Mouse (Mus musculus) hindbrain, embryonic 12.5 days (tissue): Measurements from ENCODE around the gene Dupd1. TPM values are rescaled to one million over a fixed set of nuclear protein-coding genes. Genes with fewer than 3 reads are reported as not detected.

ENCODE experiments used
- ATAC-seq: fragments of 200-750 bp; cut with Nextera tagmentation; 2 replicates; pipeline ENCODE4 v1.8.0; 2017; ENCODE audit warnings: moderate TSS enrichment; ENCODE audit not compliant: low FRiP score
- H3K27ac ChIP-seq: fragments of 300-500 bp; sonication (generic); 2 replicates; pipeline ENCODE4 v1.5.1; 2016; ENCODE audit warnings: mild to moderate bottlenecking
- H3K27me3 ChIP-seq: fragments of 300-500 bp; sonication (generic); 2 replicates; pipeline ENCODE4 v1.6.1; 2016; ENCODE audit warnings: mild to moderate bottlenecking
- H3K36me3 ChIP-seq: fragments of 300-500 bp; sonication (generic); 2 replicates; pipeline ENCODE4 v1.6.1; 2016; ENCODE audit warnings: mild to moderate bottlenecking
- H3K4me1 ChIP-seq: fragments of 300-500 bp; sonication (generic); 2 replicates; pipeline ENCODE4 v1.6.1; 2016
- H3K4me2 ChIP-seq: fragments of 300-500 bp; sonication (generic); replicated peaks from 2 replicates; pipeline ENCODE4 v1.6.1; 2016; ENCODE audit warnings: mild to moderate bottlenecking
- H3K4me3 ChIP-seq: fragments of 300-500 bp; sonication (generic); 2 replicates; pipeline ENCODE4 v1.5.1; 2016; ENCODE audit warnings: mild to moderate bottlenecking
- H3K9ac ChIP-seq: fragments of 300-500 bp; sonication (generic); 2 replicates; pipeline ENCODE4 v1.6.1; 2016; ENCODE audit warnings: mild to moderate bottlenecking, moderate library complexity
- H3K9me3 ChIP-seq: fragments of 300-500 bp; sonication (generic); replicated peaks from 2 replicates; pipeline ENCODE4 v1.6.1; 2016; ENCODE audit warnings: mild to moderate bottlenecking
- WGBS: fragments of 180-500 bp; shearing (Covaris S2); methylation state at CpG from one replicate; pipeline ENCODE4 v1.1.7; 2016; 5-methylcytosine and 5-hydroxymethylcytosine counted together
- polyA plus RNA-seq: library from polyadenylated mRNA; unstranded; fragments of >200 nt; fragmentation: Nextera tagmentation; extraction: Ambion mirVana; gene quantifications from 2 replicates; pipeline ENCODE4 v1.2.1, GENCODE M21; 2016

The Dupd1 gene
- polyA plus RNA-seq, 1 experiment from 2014 or later, result 0.25 TPM

DNA sequence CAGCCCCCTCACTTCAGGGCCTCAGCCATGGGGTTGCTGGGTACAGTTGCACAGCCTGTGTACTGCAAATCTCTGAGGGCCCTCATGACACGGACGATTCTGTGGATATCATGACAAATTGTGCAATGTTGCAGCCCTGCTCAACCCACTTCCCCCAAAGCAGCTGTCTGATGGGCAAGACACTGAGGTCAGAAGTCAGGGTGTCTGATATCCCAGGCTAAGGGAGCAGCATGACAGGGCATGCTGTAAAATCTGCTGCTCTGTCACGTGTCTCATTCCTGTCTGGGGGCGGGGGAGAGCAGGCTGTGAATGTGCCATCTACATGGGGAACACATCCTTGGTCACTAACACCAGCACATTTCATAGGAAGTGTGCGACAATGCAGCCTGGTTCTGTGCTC is 30.8 kb upstream of the Dupd1 start:
- Histone ChIP-seq H3K9ac (no peak overlapping the region), H3K4me3 (no peak overlapping the region), H3K27me3 (peaks cover 7% of the 10 kb centered on the region; the same call in 1 of the 2 replicates), H3K27ac (no peak overlapping the region), H3K4me2 (no peak overlapping the region), H3K36me3 (no peaks in the 10 kb centered on the region), H3K4me1 (no peaks in the 10 kb centered on the region), H3K9me3 (no peaks in the 10 kb centered on the region)
- no peak for ATAC-seq
- 72% methylated on average over 5 of the region's 5 CpGs for WGBS

DNA sequence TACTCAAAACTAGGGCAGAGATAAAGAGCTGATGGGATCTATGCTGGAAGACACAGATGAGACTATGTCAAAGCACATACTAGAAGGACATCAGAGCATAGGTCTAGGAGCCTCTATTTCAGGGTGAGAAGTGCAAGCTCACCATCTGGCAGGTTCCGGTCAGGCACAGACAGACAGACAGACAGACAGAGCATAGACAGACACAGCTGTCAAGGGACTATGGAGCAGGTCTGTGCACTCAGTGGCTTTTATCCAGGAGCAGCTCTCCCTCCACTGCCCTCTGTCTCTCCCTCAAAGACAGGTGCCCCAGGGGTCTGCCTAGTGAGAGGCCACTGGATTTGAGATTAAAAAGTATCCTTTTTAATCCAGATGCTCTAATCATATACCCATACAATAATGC is 29.8 kb upstream of the Dupd1 start:
- Histone ChIP-seq H3K4me1 (no peaks in the 10 kb centered on the region), H3K27ac (no peak overlapping the region), H3K4me3 (no peak overlapping the region), H3K36me3 (no peaks in the 10 kb centered on the region), H3K9ac (no peak overlapping the region), H3K4me2 (no peak overlapping the region), H3K9me3 (no peaks in the 10 kb centered on the region), H3K27me3 (peaks cover 7% of the 10 kb centered on the region; the same call in 1 of the 2 replicates)
- 86% methylated on average over 1 of the region's 1 CpGs for WGBS
- ATAC-seq, result no peak

DNA sequence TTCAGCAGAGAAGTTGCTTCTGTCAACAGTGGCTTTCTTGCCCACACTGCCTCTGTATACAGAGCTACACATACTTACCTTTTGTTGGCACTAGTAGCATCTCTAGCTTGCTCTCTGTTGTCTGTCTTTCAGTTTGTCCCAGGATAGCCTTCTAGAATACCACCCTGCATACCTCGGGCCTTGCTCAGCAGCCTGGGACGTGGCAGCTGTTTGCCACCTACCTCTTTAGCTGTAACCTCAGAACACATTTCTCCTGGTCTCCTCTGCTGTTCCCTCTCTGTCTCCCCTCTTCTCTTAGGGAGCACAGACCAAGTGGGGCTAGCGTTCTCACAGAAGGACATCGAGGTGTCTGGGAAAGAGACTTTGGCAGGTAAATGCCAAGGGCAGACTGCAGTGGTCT is 28.1 kb upstream of the Dupd1 start:
- Histone ChIP-seq H3K4me1 (no peaks in the 10 kb centered on the region), H3K27ac (no peak overlapping the region), H3K36me3 (no peaks in the 10 kb centered on the region), H3K27me3 (peaks cover 7% of the 10 kb centered on the region; the same call in 1 of the 2 replicates), H3K4me3 (no peak overlapping the region), H3K9me3 (no peaks in the 10 kb centered on the region), H3K4me2 (no peak overlapping the region), H3K9ac (no peak overlapping the region)
- 94% methylated on average over 4 of the region's 4 CpGs for WGBS
- ATAC-seq, result no peak

DNA sequence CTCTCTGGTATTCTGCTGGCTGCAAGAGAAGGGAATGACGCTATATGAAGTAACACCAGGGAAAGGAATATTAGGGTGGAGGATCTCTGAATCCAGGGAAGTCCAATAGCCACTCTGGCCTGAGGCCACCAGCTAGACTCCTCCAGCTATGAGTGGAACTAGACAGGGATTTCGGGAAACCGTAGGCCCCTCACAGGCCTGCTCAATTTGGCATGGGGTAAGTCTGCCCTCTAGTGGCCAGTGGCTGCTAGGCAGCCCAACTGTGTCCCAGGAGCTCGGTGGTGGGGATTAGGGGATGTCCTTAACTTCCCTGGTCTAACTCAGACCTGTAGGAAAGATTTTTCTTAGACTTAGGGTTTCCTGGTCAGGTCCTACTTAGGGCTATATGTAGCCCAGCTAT is 27.4 kb upstream of the Dupd1 start:
- Histone ChIP-seq H3K27me3 (peaks cover 7% of the 10 kb centered on the region; the same call in 1 of the 2 replicates), H3K4me1 (no peaks in the 10 kb centered on the region), H3K36me3 (no peaks in the 10 kb centered on the region), H3K9ac (no peak overlapping the region), H3K4me3 (no peak overlapping the region), H3K27ac (no peak overlapping the region), H3K9me3 (no peaks in the 10 kb centered on the region), H3K4me2 (no peak overlapping the region)
- WGBS, result 15% methylated on average over 4 of the region's 4 CpGs
- ATAC-seq, result peak; percentile 78

DNA sequence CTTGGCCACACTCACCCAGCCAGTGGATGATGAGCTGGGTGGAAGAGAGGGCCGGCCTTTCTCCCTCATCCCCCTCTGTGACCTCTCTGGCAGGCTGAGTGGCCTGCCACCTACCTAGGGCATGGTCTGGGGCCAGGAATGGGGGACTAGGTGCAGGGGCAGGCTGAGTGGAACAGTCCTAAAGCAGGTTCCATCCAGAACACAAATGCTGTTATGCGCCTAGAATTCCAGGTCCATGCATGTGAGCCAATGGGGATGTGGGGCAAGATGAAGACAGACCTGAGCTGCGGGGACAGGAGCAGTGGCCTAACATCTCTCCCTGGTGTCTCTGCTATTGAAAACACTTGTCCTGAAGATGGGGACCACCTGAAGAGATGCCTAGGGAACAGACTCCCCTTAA is 26.9 kb upstream of the Dupd1 start:
- H3K9me3 ChIP-seq, result no peaks in the 10 kb centered on the region
- H3K9ac ChIP-seq, result no peak overlapping the region
- H3K27ac ChIP-seq, result no peak overlapping the region
- H3K36me3 ChIP-seq, result no peaks in the 10 kb centered on the region
- 90% methylated on average over 3 of the region's 3 CpGs for WGBS
- H3K4me1 ChIP-seq, result no peaks in the 10 kb centered on the region
- H3K4me3 ChIP-seq, result no peak overlapping the region
- peak; percentile 35 for ATAC-seq
- H3K4me2 ChIP-seq, result no peak overlapping the region
- H3K27me3 ChIP-seq, result peaks cover 7% of the 10 kb centered on the region; the same call in 1 of the 2 replicates

DNA sequence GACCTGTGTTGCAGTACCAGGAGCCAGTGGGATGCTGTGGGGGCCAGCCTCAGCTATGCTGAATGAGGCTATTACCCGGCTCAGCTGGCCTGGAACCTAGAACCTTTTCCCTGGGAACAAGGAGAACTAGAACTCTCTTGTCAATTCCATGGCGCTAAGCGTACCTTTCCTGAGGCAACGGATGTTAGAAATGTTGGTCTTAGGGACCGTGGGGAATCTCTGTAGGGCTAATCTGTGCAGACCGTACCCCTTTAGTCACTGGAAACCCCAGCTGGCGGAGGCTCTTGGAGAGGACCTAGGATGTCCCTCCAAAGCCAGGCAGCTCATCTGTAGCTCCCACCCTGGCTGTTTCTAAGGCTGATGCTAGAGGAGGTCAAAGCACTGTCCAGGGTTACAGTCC is 26.0 kb upstream of the Dupd1 start:
- peaks cover 7% of the 10 kb centered on the region; the same call in 1 of the 2 replicates for H3K27me3 ChIP-seq
- H3K4me2 ChIP-seq, result no peak overlapping the region
- WGBS, result 94% methylated on average over 7 of the region's 7 CpGs
- H3K27ac ChIP-seq, result no peak overlapping the region
- H3K4me3 ChIP-seq, result no peak overlapping the region
- no peaks in the 10 kb centered on the region for H3K9me3 ChIP-seq
- H3K36me3 ChIP-seq, result no peaks in the 10 kb centered on the region
- H3K9ac ChIP-seq, result no peak overlapping the region
- ATAC-seq, result no peak
- no peaks in the 10 kb centered on the region for H3K4me1 ChIP-seq

DNA sequence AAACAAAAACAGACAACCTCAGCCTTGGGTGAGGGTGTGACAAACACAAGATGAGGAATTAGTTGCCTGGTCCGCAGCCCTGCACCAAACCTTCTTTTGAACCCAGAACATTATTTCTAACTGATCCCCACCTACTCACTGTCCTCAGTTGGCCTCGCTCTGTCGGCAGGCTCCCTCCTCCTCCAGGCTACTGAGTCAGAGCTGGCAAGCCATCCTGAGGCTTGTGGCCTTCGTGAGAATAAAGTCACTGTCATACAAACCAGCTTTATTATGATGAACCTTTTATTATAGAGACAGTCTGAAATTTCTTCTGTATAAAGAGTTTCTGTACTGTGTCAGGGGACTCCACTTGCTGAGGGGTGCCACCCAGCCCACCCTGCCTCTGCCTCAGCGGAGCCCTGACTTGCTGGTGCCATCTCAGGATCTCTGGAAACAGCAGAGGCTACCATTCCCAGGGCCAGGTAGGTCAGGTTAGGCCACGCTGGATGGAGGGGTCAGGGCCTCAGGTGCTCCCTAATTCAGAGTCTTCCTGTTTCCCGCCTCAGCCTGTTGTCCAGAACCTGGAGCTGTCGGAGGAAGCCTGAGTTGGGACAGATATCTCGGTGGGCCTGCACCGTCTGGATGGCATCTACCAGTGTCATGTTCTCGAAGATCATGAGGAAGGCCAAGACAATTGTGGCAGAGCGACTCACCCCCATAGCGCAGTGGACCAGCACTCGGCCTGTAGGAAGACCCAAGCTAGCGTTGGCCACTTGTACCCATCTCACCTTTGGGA is 18.9 kb upstream of the Dupd1 start:
- Histone ChIP-seq H3K27ac (no peak overlapping the region), H3K4me1 (no peaks in the 10 kb centered on the region)

DNA sequence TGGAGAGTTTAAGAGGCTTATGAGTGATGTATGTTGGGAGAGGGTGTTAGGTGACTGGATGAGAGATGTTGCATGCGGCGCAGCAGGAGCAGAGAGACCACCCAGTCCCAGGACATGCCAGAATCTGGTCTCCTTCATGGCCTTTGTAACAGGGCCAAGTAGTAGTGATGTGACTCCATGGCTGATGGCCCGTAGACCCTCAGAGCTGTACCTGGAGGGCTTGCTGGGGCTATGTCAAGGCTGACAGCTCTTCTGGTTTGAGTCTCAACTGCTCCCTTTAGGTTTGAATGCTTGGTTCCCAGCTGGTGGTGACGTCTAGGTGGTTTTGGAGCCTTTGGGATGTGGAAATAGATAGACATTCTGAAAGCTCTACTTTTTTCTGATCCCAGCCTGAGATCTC is 15.6 kb upstream of the Dupd1 start:
- no peak overlapping the region for H3K9ac ChIP-seq
- ATAC-seq, result no peak
- H3K4me1 ChIP-seq, result no peaks in the 10 kb centered on the region
- no peak overlapping the region for H3K27ac ChIP-seq
- 87% methylated on average over 4 of the region's 4 CpGs for WGBS
- no peaks in the 10 kb centered on the region for H3K27me3 ChIP-seq
- no peak overlapping the region for H3K4me3 ChIP-seq
- H3K4me2 ChIP-seq, result no peak overlapping the region
- no peaks in the 10 kb centered on the region for H3K36me3 ChIP-seq
- no peaks in the 10 kb centered on the region for H3K9me3 ChIP-seq

More for the DNA sequence above, 18.9 kb upstream of the Dupd1 start:
- H3K9ac ChIP-seq, result no peak overlapping the region
- H3K4me2 ChIP-seq, result no peak overlapping the region
- H3K36me3 ChIP-seq, result no peaks in the 10 kb centered on the region
- ATAC-seq, result no peak
- no peaks in the 10 kb centered on the region for H3K9me3 ChIP-seq
- no peak overlapping the region for H3K4me3 ChIP-seq
- H3K27me3 ChIP-seq, result no peaks in the 10 kb centered on the region
- WGBS, result 93% methylated on average over 15 of the region's 15 CpGs

DNA sequence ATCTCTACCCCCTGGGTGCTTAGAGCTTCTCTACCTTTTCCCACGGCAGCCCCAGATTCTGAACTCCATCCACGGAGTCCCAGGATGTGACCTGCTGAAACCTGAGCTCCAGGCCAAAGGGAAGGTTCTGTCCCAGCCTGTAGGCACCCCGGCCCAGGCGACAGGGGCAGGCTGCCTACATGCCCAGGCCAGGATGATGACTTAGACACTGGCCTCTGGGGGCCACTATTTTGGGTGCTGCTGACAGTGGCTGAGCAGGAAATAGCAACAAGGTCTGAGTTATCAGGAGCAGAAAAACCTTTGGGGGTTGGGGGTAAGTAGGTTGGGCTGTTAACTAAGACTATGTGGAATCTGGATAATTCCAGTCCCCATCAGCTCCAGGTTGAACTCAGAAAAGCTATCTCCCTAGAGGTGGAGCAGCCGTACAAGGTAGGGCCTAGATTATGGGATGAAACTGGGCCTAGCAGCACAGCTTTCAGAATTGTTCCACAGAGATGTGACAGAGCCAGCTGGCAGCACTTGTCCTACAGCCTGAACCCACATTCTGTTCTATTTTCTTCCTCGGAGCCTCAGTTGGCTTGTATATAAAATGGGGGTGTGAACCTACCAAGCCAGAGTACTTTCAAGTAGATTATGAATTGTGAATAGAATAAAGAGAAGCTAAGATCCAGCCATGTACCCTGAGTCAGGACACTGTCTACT is 14.8 kb upstream of the Dupd1 start:
- ATAC-seq, result no peak
- WGBS, result 74% methylated on average over 6 of the region's 6 CpGs
- no peaks in the 10 kb centered on the region for H3K27me3 ChIP-seq

DNA sequence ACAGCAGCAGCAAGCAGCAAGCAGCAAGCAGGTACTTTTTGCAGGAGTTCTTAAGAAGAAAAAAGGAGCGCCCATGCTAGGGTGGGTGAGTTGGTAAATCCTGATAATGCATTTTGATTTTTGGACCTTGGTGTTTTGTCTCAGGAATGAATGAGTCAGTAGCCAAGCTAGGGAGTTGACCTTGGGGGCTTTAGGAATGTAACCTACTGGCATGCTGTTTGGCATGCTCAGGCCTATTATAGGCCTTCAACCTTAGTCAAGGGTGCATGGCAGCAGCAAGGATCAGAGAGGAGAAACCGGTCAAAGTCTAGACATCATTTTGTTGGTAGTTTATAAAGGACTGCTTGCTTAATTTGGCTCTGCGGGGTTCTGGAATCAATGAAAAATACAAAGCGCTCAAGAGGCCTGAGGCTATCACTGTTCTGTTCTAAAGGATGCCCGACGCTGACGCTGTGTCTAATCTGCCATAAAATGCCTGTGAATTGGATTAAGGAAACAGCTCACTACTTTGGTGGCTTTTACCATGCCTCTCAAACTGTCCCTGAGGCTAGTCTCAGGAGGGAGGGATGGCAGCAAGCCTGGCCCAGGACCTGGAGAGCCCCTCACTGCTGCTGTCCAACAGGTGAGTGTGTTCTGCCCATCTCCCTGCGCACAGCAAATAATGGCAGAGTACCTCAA is 7.8 kb upstream of the Dupd1 start:
- Histone ChIP-seq H3K27me3 (no peaks in the 10 kb centered on the region; the same call in 1 of the 2 replicates), H3K4me2 (no peak overlapping the region), H3K9ac (no peak overlapping the region), H3K4me3 (no peak overlapping the region), H3K9me3 (no peaks in the 10 kb centered on the region), H3K36me3 (no peaks in the 10 kb centered on the region), H3K4me1 (peaks cover 7% of the 10 kb centered on the region), H3K27ac (no peak overlapping the region)
- no peak for ATAC-seq
- 69% methylated on average over 8 of the region's 8 CpGs for WGBS

More for the DNA sequence above, 14.8 kb upstream of the Dupd1 start:
- Histone ChIP-seq H3K4me2 (no peak overlapping the region), H3K36me3 (no peaks in the 10 kb centered on the region), H3K4me3 (no peak overlapping the region), H3K9me3 (no peaks in the 10 kb centered on the region), H3K9ac (no peak overlapping the region), H3K27ac (no peak overlapping the region), H3K4me1 (no peaks in the 10 kb centered on the region)

DNA sequence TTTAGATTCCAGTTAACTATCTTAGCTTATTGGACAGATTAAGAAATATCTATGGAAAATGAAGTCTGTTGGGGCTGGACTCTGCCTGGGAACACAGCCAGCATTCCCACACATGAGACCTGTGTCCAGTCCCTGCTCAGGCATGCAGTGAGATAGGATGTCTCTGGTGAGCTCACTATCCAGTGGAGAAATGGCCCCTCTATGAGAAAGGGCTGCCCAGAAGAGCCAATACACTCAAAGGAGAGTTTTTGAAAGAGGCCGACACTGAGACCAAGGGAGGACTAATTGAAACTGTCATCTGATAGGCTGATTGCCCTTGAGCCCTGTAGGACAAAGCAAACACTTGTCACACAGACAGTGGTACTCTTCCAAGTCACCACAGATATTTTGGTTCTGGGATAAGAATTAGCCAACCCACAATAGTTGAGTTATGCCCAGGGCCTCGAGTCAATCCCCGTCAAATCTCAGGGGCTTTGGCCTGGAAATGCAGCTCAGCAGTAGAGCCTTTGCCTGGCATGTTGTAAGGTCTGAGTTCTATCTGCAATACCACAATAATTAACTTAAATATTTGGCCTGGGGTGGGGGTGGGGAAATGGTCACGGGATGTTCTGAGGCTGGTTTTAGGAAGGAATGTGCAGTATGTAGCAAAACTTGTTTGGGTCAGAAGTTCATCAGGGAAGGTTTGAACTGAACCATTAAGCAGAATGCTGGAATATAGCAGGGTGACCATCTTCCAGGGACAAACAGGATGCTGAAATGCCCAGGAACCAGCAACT is 6.2 kb upstream of the Dupd1 start:
- Histone ChIP-seq H3K9me3 (no peaks in the 10 kb centered on the region), H3K36me3 (no peaks in the 10 kb centered on the region), H3K27ac (no peak overlapping the region), H3K4me1 (peaks cover 7% of the 10 kb centered on the region), H3K27me3 (no peaks in the 10 kb centered on the region; the same call in 1 of the 2 replicates), H3K4me3 (no peak overlapping the region), H3K4me2 (no peak overlapping the region), H3K9ac (no peak overlapping the region)
- 73% methylated on average over 4 of the region's 4 CpGs for WGBS
- ATAC-seq, result no peak
